Mouse (Mus musculus) heart, embryonic 13.5 days (tissue): ENCODE data around the gene Kcnn1. TPM values are rescaled to one million over a fixed set of nuclear protein-coding genes. Genes with fewer than 3 reads are reported as not detected.
"Not testable (repeated sequence)": the region's sequence is repeated elsewhere in the genome, so short reads cannot be mapped to it uniquely, and the experiment has no call there.

ENCODE experiments used
- ATAC-seq: fragments of 200-750 bp; cut with Nextera tagmentation; 2 replicates; pipeline ENCODE4 v1.8.0; 2017; ENCODE audit warnings: moderate TSS enrichment; ENCODE audit not compliant: insufficient number of reproducible peaks, low FRiP score, low TSS enrichment; ENCODE audit errors: extremely low read depth
- H3K27ac ChIP-seq: fragments of 300-500 bp; sonication (generic); replicated peaks from 2 replicates; pipeline ENCODE4 v1.5.1; 2015; ENCODE audit warnings: moderate library complexity, mild to moderate bottlenecking, inconsistent platforms
- H3K27me3 ChIP-seq: fragments of 300-500 bp; sonication (generic); replicated peaks from 2 replicates; pipeline ENCODE4 v1.6.1; 2015; ENCODE audit warnings: mild to moderate bottlenecking, inconsistent platforms
- H3K36me3 ChIP-seq: fragments of 300-500 bp; sonication (generic); 2 replicates; pipeline ENCODE4 v1.6.1; 2015; ENCODE audit warnings: mild to moderate bottlenecking, inconsistent platforms
- H3K4me1 ChIP-seq: fragments of 300-500 bp; sonication (generic); 2 replicates; pipeline ENCODE4 v1.6.1; 2015; ENCODE audit warnings: inconsistent platforms
- H3K4me2 ChIP-seq: fragments of 300-500 bp; sonication (generic); 2 replicates; pipeline ENCODE4 v1.6.1; 2015; ENCODE audit warnings: inconsistent platforms, mild to moderate bottlenecking, moderate library complexity
- H3K4me3 ChIP-seq: fragments of 300-500 bp; sonication (generic); 2 replicates; pipeline ENCODE4 v1.5.1; 2015; ENCODE audit warnings: moderate library complexity, mild to moderate bottlenecking, inconsistent platforms
- H3K9ac ChIP-seq: fragments of 300-500 bp; sonication (generic); 2 replicates; pipeline ENCODE4 v1.6.1; 2015; ENCODE audit warnings: inconsistent platforms, mild to moderate bottlenecking, moderate library complexity
- H3K9me3 ChIP-seq: fragments of 300-500 bp; sonication (generic); 2 replicates; pipeline ENCODE4 v1.6.1; 2016; ENCODE audit warnings: inconsistent platforms
- WGBS: fragments of 180-500 bp; shearing (Covaris S2); methylation state at CpG from one replicate; pipeline ENCODE4 v1.1.7; 2015; ENCODE audit warnings: mixed read lengths; 5-methylcytosine and 5-hydroxymethylcytosine counted together
- polyA plus RNA-seq: library from polyadenylated mRNA; unstranded; fragments of >200 nt; fragmentation: Nextera tagmentation; extraction: Ambion mirVana; gene quantifications from 2 replicates; pipeline ENCODE4 v1.2.1, GENCODE M21; 2015

Gene Kcnn1
- polyA plus RNA-seq, 1 experiment from 2014 or later: 1.5 TPM

DNA sequence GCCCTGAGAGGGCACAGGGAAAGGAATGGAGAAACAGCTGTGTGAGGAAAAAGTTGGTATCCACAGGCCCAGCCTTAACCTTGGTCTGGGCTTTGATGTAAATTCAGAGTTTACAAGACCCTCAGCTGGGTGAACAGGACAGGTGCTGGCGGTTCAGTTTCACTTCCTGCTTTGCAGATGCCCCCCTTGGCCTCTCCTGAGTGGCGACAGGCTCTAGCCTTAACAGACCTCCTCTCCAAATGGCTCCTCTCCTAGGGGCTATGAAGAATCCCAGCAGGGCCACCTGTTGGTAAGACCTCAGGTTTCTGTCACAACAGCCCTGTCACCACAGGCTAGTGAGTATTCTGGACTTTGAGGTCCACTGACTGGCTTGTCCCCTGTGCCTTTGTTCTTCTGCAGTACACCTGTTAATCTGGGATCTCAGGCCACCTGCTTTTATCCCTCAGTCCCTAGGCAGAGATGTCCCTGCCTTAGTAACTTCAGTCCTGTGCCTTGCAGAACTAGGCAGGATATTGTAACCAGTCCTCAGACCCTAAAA, 35.7 kb upstream of the Kcnn1 start:
- no peak overlapping the region for H3K4me2 ChIP-seq
- ATAC-seq: no peak
- peaks cover 26% of the 10 kb centered on the region for H3K27me3 ChIP-seq
- peaks cover 16% of the 10 kb centered on the region for H3K4me1 ChIP-seq
- H3K27ac ChIP-seq: no peak overlapping the region
- H3K9ac ChIP-seq: peak overlapping the region; percentile 89
- peaks cover 23% of the 10 kb centered on the region for H3K36me3 ChIP-seq
- no peaks in the 10 kb centered on the region for H3K9me3 ChIP-seq
- H3K4me3 ChIP-seq: no peak overlapping the region
- 36% methylated on average over 2 of the region's 2 CpGs for WGBS

DNA sequence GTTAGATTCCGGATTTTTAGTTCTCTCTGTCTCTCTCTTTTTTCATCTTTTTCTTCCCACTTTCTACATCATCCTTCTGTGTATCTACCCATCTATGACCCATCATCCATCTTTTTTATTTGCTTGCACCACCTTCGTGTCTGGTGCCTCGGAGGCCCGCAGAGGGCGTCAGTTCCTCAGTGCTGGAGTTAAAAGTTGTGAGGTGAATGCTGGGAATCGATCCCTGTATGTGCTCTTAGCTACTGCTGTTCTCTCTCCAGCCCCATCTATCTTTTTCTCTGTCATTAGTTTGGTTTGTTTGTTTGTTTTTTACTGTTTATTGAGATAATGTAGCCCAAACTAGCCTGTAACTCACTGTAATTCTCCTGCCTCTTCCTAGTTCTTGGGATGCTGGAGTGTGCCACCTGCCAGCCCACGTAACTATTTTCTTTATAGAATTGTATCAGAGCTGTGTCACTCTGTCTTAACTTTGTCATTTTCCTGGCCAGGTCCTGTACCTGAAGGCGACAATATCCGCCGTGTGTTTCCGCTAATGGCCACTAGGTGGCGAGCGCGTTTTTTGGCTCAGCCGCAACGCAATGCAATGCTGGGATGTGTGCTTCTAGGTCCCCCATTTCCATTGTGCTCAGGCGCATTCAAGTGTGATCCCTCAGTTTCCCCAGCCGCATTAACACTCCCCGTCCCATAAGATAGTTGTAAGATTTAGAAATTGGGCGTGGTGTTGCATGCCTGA, 34.8 kb upstream of the Kcnn1 start:
- Histone ChIP-seq H3K9ac (peak overlapping the region; percentile 89), H3K27ac (peak overlapping the region; percentile 86), H3K4me3 (peak overlapping the region; percentile 87), H3K4me2 (peak overlapping the region; percentile 84), H3K9me3 (no peaks in the 10 kb centered on the region), H3K36me3 (peaks cover 25% of the 10 kb centered on the region), H3K27me3 (peaks cover 31% of the 10 kb centered on the region), H3K4me1 (peaks cover 18% of the 10 kb centered on the region)
- 0 out of 2 replicates have a peak, but pooled peaks have one; percentile 3 for ATAC-seq
- WGBS: under 1% methylated on average over 20 of the region's 20 CpGs

DNA sequence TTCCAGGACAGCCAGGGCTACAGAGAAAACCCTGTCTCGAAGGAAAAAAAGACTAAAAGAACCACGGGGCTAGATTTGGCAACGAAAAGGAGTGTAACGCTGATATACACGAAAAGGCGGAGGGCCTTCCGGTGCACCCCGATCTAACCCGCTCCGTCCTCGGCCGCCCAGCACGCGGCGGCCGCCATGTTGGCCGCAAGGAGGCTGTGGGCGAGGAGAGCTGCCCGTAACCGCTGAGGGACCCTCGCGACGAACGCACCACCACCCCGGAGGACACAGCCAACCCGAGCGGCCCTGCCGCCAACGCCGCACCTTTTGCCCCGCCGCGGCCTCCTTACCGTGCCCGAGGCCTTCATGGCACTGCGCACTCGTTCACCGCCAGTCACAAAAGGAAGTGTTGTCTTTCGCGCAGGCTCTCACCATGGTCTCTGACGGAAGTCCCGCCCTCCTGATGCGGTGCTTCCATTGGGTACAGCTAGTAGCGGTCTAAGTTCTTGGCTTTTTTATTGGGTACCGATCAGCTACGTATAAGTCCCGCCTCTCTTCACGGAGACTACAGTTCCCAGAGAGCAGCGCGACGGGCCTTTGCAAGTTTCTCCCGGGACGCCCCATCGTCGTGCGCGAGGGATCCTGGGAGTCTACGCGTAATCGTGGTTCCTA, 34.1 kb upstream of the Kcnn1 start, which contains the start of gene Rpl18a:
Gene Rpl18a, minus strand, starts transcription at position 392 of the 660 bp plus-strand sequence.
- WGBS: under 1% methylated on average over 60 of the region's 60 CpGs
- Histone ChIP-seq H3K4me3 (peak within 1 kb of the TSS; percentile 87), H3K9me3 (no peaks in the 10 kb centered on the region), H3K9ac (peak within 1 kb of the TSS; percentile 97), H3K4me1 (peaks cover 25% of the 10 kb centered on the region), H3K36me3 (peaks cover 25% of the 10 kb centered on the region), H3K27ac (peak within 1 kb of the TSS; percentile 86), H3K4me2 (peak within 1 kb of the TSS; percentile 97), H3K27me3 (peaks cover 31% of the 10 kb centered on the region)
- ATAC-seq: peak; percentile 99

GRCm38 (mm10) chr8:70896316-70897020, 33.4 kb upstream of the Kcnn1 start:
- Histone ChIP-seq H3K4me1 (peaks cover 29% of the 10 kb centered on the region), H3K9me3 (no peaks in the 10 kb centered on the region), H3K9ac (peak overlapping the region; percentile 97), H3K27me3 (peaks cover 34% of the 10 kb centered on the region), H3K4me2 (peak overlapping the region; percentile 97), H3K36me3 (peaks cover 25% of the 10 kb centered on the region), H3K4me3 (peak overlapping the region; percentile 87), H3K27ac (peak overlapping the region; percentile 68)
- WGBS: 1% methylated on average over 25 of the region's 25 CpGs
- no peak for ATAC-seq

DNA sequence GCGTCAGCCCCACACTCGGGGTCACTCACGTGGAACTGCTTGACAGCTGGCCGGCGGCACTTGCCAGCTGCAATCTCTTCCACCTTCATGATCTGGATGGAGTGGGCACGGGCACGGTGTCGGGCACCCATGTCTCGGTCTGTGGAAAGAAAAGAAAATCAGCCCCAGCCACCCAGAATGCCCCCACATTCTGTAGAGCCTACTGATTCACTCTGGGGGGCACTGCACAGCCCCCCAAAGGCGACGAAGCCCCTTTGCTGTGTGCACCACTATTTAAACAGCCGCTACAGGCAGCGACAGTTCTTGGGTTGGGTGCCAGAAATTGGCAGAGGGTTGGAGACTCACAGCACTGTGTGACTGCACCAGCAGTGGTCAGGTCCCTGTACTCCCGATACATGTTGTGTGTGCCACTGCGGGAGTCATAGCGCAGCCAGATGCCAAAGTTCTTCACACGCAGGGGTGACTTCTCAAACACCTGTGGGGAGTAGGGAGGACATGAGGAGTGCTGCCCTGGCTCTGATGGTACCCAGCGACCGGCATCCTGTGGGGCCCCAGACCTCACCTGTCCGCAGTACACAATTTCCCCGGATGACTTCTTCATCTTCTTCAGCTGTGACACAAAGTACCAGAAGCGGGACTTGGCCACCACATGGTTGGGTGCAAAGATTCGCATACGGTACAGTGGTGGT, 32.7 kb upstream of the Kcnn1 start:
- peak overlapping the region; percentile 97 for H3K9ac ChIP-seq
- not testable (repeated sequence) for H3K9me3 ChIP-seq, ATAC-seq, H3K27ac ChIP-seq
- H3K36me3 ChIP-seq: peaks cover 25% of the 10 kb centered on the region
- H3K27me3 ChIP-seq: peaks cover 42% of the 10 kb centered on the region
- whole genome bisulfite sequencing: 83% methylated on average over 24 of the region's 24 CpGs
- H3K4me1 ChIP-seq: peaks cover 29% of the 10 kb centered on the region
- H3K4me2 ChIP-seq: peak overlapping the region; percentile 97
- peak overlapping the region; percentile 87 for H3K4me3 ChIP-seq

DNA sequence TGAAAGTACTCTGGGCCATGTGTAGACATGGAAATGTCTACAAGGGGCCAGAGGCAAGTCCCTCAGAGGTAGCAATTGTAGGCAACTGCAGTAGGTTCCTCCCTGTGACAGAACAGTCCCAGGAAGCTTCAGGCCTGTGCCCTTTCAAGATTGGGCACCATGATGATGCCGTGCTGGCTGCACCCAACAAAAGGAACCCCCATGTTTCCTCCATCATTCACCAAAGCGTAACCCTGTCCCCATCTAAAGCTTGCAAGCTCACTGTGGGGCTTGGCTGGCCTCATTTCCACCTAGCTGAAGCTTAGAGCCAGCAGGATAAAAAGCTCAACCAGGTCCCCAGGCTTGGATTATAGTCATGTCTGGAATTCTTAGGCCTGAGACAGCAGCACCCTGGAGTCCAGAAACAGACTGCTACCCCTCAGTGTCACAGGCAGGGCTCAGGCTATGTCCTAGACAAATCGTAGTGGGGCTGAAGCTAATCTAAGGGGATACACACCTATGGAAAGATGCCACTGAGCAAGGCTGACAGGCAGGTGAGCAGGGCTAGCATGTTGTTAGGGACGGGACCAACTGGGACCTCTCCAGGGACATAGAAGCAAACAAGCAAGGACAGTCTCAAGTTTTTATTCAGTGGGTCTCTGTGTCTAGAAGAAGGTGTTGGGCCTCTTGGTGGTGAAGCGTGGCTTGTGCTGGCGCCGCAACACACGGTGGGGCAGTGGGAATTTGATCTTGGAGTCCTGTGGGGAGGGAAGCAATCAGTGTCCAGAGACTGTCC, 31.9 kb upstream of the Kcnn1 start:
- Histone ChIP-seq H3K27me3 (peaks cover 50% of the 10 kb centered on the region), H3K9ac (peak overlapping the region; percentile 9; the same call in 1 of the 2 replicates), H3K27ac (no peak overlapping the region), H3K9me3 (0 out of 2 replicates have a peak, but pooled peaks cover 3% of the 10 kb centered on the region), H3K36me3 (peaks cover 25% of the 10 kb centered on the region), H3K4me2 (no peak overlapping the region), H3K4me1 (peaks cover 29% of the 10 kb centered on the region), H3K4me3 (no peak overlapping the region)
- no peak for ATAC-seq
- WGBS: 88% methylated on average over 8 of the region's 8 CpGs

- H3K4me3 ChIP-seq: no peak overlapping the region
- H3K27ac ChIP-seq: no peak overlapping the region
- H3K4me1 ChIP-seq: peaks cover 29% of the 10 kb centered on the region
- WGBS: 55% methylated on average over 2 of the region's 2 CpGs
- no peak overlapping the region for H3K9ac ChIP-seq
- no peak for ATAC-seq
- H3K9me3 ChIP-seq: 0 out of 2 replicates have a peak, but pooled peaks cover 3% of the 10 kb centered on the region
- no peak overlapping the region for H3K4me2 ChIP-seq
- H3K36me3 ChIP-seq: peaks cover 25% of the 10 kb centered on the region
- peaks cover 54% of the 10 kb centered on the region for H3K27me3 ChIP-seq
These were observed 31.3 kb upstream of the Kcnn1 start for GRCm38 (mm10) chr8:70894385-70894720.

DNA sequence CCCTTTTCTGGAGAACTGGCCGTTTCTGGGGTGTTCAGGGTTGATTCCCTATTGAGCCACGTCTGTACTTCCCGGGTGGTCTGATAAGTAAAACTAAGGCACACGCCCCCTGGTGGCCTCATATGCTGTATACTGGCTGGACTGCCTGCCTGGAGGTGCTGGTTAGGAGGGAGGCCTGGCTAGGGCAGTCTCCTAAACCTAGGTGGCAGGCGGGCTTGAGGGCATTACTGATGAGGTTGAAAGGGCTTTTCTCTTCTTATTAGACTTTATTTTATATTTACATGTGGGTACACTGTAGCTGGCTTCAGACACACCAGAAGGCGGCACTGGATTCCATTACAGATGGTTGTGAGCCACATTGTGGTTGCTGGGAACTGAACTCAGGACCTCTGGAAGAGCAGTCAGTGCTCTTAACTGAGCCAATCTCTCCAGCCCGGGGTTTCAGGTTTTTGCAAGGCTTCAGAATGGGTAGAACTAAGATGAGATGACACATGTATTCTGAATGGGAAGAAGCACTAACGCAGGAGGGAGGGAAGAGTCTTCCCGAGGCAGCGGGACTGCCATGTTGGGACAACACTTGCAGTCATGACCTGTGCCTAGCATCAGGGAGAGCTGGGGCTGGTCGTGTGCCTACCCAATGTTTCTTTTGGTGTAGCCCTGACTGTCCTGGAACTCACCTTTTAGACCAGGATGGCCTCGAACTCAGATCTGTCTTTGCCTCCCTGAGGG, 30.8 kb upstream of the Kcnn1 start:
- H3K4me2 ChIP-seq: no peak overlapping the region
- H3K27me3 ChIP-seq: peaks cover 59% of the 10 kb centered on the region
- no peak for ATAC-seq
- 30% methylated on average over 12 of the region's 12 CpGs for WGBS
- H3K9me3 ChIP-seq: 0 out of 2 replicates have a peak, but pooled peaks cover 3% of the 10 kb centered on the region
- H3K4me1 ChIP-seq: peaks cover 29% of the 10 kb centered on the region
- H3K27ac ChIP-seq: no peak overlapping the region
- H3K36me3 ChIP-seq: peaks cover 25% of the 10 kb centered on the region
- no peak overlapping the region for H3K4me3 ChIP-seq
- H3K9ac ChIP-seq: no peak overlapping the region

- H3K4me1 ChIP-seq: peaks cover 24% of the 10 kb centered on the region
- peaks cover 67% of the 10 kb centered on the region for H3K27me3 ChIP-seq
- H3K9me3 ChIP-seq: 0 out of 2 replicates have a peak, but pooled peaks cover 3% of the 10 kb centered on the region
- no peak overlapping the region for H3K27ac ChIP-seq
- 25% methylated on average over 20 of the region's 20 CpGs for WGBS
- peak overlapping the region; percentile 40 for H3K4me3 ChIP-seq
- peak overlapping the region; percentile 58 for H3K4me2 ChIP-seq
- peak overlapping the region; percentile 60; the same call in 1 of the 2 replicates for H3K9ac ChIP-seq
- no peak for ATAC-seq
- H3K36me3 ChIP-seq: peaks cover 25% of the 10 kb centered on the region
These were observed 30.0 kb upstream of the Kcnn1 start for GRCm38 (mm10) chr8:70892896-70893655.
